Mouse (Mus musculus) heart, postnatal 0 days (tissue): ENCODE data around the gene Mtmr12. TPM values are rescaled to one million over a fixed set of nuclear protein-coding genes. Genes with fewer than 3 reads are reported as not detected.
A peak's percentile ranks its signal among the peaks of the same experiment; 100 is the strongest.

ENCODE experiments used
- ATAC-seq: fragments of 200-750 bp; cut with Nextera tagmentation; 2 replicates; pipeline ENCODE4 v1.8.0; 2017; ENCODE audit warnings: low read depth, moderate number of reproducible peaks, moderate library complexity; ENCODE audit not compliant: insufficient read depth
- DNase-seq: peaks from one replicate; pipeline ENCODE4 v3.0.0-alpha.2; 2016; ENCODE audit warnings: low spot score
- H3K27ac ChIP-seq: fragments of 300-500 bp; sonication (generic); 2 replicates; pipeline ENCODE4 v1.5.1; 2014; ENCODE audit warnings: low read depth, mild to moderate bottlenecking
- H3K27me3 ChIP-seq: fragments of 300-500 bp; sonication (generic); 2 replicates; pipeline ENCODE4 v1.6.1; 2014; ENCODE audit warnings: low read length, mixed read lengths; ENCODE audit not compliant: control insufficient read depth, insufficient read depth
- H3K36me3 ChIP-seq: fragments of 300-500 bp; sonication (generic); replicated peaks from 2 replicates; pipeline ENCODE4 v1.6.1; 2014; ENCODE audit warnings: low read length, mixed read lengths; ENCODE audit not compliant: control insufficient read depth, insufficient read depth
- H3K4me1 ChIP-seq: fragments of 300-500 bp; sonication (generic); 2 replicates; pipeline ENCODE4 v1.6.1; 2014; ENCODE audit warnings: antibody characterized with exemption; ENCODE audit not compliant: control insufficient read depth, insufficient read depth
- H3K4me2 ChIP-seq: fragments of 300-500 bp; sonication (generic); 2 replicates; pipeline ENCODE4 v1.6.1; 2014; ENCODE audit warnings: low read depth, mild to moderate bottlenecking, low read length, moderate library complexity
- H3K4me3 ChIP-seq: fragments of 300-500 bp; sonication (generic); 2 replicates; pipeline ENCODE4 v1.5.1; 2014; ENCODE audit warnings: low read depth, low read length
- H3K9ac ChIP-seq: fragments of 300-500 bp; sonication (generic); replicated peaks from 2 replicates; pipeline ENCODE4 v1.6.1; 2014; ENCODE audit warnings: low read depth, low read length, mixed read lengths
- H3K9me3 ChIP-seq: fragments of 300-500 bp; sonication (generic); replicated peaks from 2 replicates; pipeline ENCODE4 v1.6.1; 2016; ENCODE audit warnings: low read length; ENCODE audit not compliant: control insufficient read depth
- CTCF ChIP-seq: IDR thresholded peaks from 2 replicates; pipeline ENCODE4 v1.5.1; 2016; ENCODE audit warnings: antibody characterized with exemption, control low read depth, low read depth
- EP300 ChIP-seq: IDR thresholded peaks from 2 replicates; pipeline ENCODE4 v1.6.1; 2016; ENCODE audit warnings: antibody characterized with exemption, low read depth
- WGBS: fragments of 180-500 bp; shearing (Covaris S2); extraction: QIAGEN DNeasy Blood & Tissue Kit; methylation state at CpG from one replicate; pipeline ENCODE4 v1.1.7; 2014; 5-methylcytosine and 5-hydroxymethylcytosine counted together
- polyA plus RNA-seq: library from polyadenylated mRNA; unstranded; fragments of >200 nt; fragmentation: Nextera tagmentation; extraction: Ambion mirVana; gene quantifications from 2 replicates; pipeline ENCODE4 v1.2.1, GENCODE M21; 2015
- total RNA-seq: library from RNA; depleted of rRNA; stranded (reverse); fragments of >200 nt; gene quantifications from 2 replicates; pipeline ENCODE4 v1.2.3, GENCODE M21; 2014; ENCODE audit warnings: low replicate concordance

Gene Mtmr12
- total and polyA plus RNA-seq, 2 experiments from 2014 or later, result 5.4 to 9.8 TPM

- Histone ChIP-seq H3K36me3 (peaks cover 36% of the 10 kb centered on the region), H3K4me3 (no peak overlapping the region), H3K9me3 (no peaks in the 10 kb centered on the region), H3K4me2 (no peak overlapping the region), H3K9ac (no peak overlapping the region), H3K27me3 (no peaks in the 10 kb centered on the region), H3K27ac (no peak overlapping the region), H3K4me1 (no peaks in the 10 kb centered on the region)
- no peak for ATAC-seq
- TF ChIP-seq CTCF, result no peak
- TF ChIP-seq EP300, result no peak
- no peak for DNase-seq
- 86% methylated on average over 9 of the region's 9 CpGs for WGBS
Measured at GRCm38 (mm10) chr15:12271340-12271739, 66.5 kb downstream of the Mtmr12 start.

- TF ChIP-seq CTCF (no peak), EP300 (no peak)
- Histone ChIP-seq H3K27ac (no peak overlapping the region), H3K36me3 (peaks cover 24% of the 10 kb centered on the region), H3K4me3 (no peak overlapping the region), H3K4me1 (no peaks in the 10 kb centered on the region), H3K9me3 (no peaks in the 10 kb centered on the region), H3K27me3 (no peaks in the 10 kb centered on the region), H3K9ac (no peak overlapping the region), H3K4me2 (no peak overlapping the region)
- 73% methylated on average over 12 of the region's 12 CpGs for WGBS
- ATAC-seq, result no peak
- no peak for DNase-seq
Measured at GRCm38 (mm10) chr15:12273325-12274052, 68.7 kb downstream of the Mtmr12 start.

GRCm38 (mm10) chr15:12274053-12274769, 69.4 kb downstream of the Mtmr12 start:
- H3K9me3 ChIP-seq, result no peaks in the 10 kb centered on the region
- TF ChIP-seq EP300 (no peak), CTCF (0 out of 2 replicates have a peak, but pooled peaks have one; percentile 10)
- no peaks in the 10 kb centered on the region for H3K27me3 ChIP-seq
- no peaks in the 10 kb centered on the region for H3K4me1 ChIP-seq
- DNase-seq, result no peak
- H3K36me3 ChIP-seq, result peaks cover 20% of the 10 kb centered on the region
- no peak overlapping the region for H3K9ac ChIP-seq
- H3K4me2 ChIP-seq, result no peak overlapping the region
- 55% methylated on average over 4 of the region's 4 CpGs for WGBS
- ATAC-seq, result no peak
- H3K27ac ChIP-seq, result no peak overlapping the region
- no peak overlapping the region for H3K4me3 ChIP-seq

GRCm38 (mm10) chr15:12275091-12275623, 70.3 kb downstream of the Mtmr12 start:
- no peaks in the 10 kb centered on the region for H3K9me3 ChIP-seq
- H3K4me2 ChIP-seq, result no peak overlapping the region
- no peak overlapping the region for H3K4me3 ChIP-seq
- H3K27me3 ChIP-seq, result no peaks in the 10 kb centered on the region
- H3K4me1 ChIP-seq, result no peaks in the 10 kb centered on the region
- 65% methylated on average over 4 of the region's 4 CpGs for WGBS
- TF ChIP-seq CTCF (no peak), EP300 (no peak)
- no peak for ATAC-seq
- H3K9ac ChIP-seq, result no peak overlapping the region
- H3K27ac ChIP-seq, result no peak overlapping the region
- peaks cover 12% of the 10 kb centered on the region for H3K36me3 ChIP-seq
- DNase-seq, result no peak

- no peak overlapping the region for H3K27ac ChIP-seq
- no peaks in the 10 kb centered on the region for H3K4me1 ChIP-seq
- H3K27me3 ChIP-seq, result no peaks in the 10 kb centered on the region
- H3K4me3 ChIP-seq, result no peak overlapping the region
- WGBS, result 89% methylated on average over 1 of the region's 1 CpGs
- TF ChIP-seq CTCF (no peak), EP300 (no peak)
- no peaks in the 10 kb centered on the region for H3K9me3 ChIP-seq
- no peak overlapping the region for H3K9ac ChIP-seq
- ATAC-seq (no peak), DNase-seq (no peak)
- H3K36me3 ChIP-seq, result no peaks in the 10 kb centered on the region
- H3K4me2 ChIP-seq, result no peak overlapping the region
Measured at GRCm38 (mm10) chr15:12279816-12280215, 75.0 kb downstream of the Mtmr12 start.
